Mouse (Mus musculus) left cerebral cortex, adult 11 months (tissue): ENCODE measurements around the gene Fancg.

Experiments used
- DNase-seq: peaks from one replicate; pipeline ENCODE4 v3.0.0; 2022; ENCODE audit warnings: low spot score

Fancg gene

DNA sequence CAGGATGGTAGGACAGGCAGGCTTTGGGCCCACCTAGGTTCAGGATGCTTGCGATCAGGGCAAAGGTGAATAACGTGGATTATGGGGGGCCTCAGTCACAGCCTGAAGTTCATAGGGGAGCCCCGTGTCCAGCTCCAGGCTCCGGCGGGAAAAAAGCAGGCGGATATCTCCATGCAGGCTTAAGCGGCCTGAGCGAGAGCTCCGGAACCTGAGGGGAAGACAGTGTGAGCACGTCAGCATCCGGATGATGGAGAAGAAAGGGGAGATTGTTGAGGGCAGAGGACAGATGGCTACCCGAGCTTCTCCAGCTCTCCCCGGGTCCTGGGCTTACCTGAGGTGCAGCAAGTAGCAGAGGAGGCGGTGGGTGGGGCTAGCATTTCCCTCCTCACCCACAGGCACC, 23.2 kb upstream of the Fancg start:
- no peak for DNase-seq

DNA sequence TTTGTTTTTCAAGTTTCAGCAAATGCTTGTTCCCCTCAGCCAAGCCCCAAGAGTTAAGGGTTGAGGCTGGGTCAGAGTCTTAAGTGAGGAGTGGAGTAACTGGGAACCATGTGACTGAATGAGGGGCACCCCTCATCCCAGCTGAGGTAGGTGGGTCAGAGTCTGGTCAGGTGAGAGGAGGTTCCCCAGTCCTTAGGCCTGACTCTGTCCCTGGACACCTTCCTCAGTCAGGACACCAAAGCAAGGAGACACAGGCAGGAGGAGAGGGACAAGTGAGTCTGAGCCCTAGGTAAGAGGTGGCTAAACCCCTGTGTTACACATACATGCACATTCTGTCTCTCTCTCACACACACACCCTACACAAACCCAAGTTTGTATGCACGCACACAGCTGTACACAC, 22.2 kb upstream of the Fancg start:
- no peak for DNase-seq

DNA sequence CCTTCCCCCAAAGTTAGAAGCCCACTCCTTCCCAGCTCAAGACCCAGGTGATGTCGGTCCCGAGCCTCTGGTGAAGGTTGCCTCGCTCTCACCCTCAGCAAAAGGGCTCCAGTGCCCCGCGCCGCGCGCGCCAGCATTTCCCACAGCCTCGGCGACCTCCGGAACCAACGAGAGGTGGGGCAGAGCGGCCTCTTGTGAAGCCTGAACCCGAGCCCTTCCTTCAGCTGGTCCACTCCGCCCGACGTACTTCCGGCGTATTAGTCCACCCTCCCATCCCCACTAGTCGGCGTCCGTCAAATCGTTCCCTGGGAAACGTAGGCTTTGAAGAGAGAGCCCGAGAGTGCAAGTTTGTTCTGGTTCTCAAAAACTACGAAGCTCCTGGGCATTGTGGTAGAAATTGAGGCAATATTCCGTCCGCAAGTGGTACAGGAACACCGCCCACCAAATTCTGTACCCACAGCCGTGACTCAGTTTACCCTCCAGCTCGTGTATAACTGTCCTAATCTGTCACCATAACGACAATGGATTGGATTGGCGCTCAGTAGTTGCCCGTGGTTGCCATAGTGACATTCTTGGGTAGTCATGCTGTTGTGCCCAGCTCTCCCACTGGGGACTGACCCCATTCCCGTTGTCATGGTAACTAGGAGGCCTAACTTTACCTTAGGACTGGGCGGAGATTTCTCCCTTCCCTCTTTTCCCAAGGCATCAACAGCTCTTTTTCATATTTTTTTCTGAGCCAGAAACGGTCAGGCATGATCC, 21.1 kb upstream of the Fancg start, which contains the start of gene Stoml2:
Gene Stoml2, minus strand, starts transcription at position 474 of the 759 bp plus-strand sequence.
- peak; percentile 89 for DNase-seq

DNA sequence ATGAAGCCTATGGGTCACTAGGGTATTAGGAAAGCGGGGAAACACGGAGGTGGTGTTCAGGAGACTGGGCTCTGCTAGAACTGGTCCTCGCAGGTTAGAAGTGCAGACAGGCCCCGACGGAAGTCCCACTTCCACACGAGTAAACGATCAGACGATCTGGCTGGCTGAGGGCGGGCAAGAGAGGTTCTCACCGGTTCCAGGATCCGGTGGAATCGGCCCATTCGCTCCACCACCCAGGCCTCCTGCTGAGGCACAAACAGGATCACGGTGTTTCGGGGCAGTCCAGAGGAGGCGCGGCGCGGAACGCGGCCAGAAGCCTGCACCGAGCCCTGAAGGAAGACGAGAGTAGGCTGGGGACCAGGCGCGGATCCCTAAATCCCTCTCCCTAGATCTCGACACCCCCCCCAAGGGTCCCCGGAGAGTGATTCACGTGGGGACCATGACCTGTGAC, 20.5 kb upstream of the Fancg start:
- DNase-seq, result no peak

DNA sequence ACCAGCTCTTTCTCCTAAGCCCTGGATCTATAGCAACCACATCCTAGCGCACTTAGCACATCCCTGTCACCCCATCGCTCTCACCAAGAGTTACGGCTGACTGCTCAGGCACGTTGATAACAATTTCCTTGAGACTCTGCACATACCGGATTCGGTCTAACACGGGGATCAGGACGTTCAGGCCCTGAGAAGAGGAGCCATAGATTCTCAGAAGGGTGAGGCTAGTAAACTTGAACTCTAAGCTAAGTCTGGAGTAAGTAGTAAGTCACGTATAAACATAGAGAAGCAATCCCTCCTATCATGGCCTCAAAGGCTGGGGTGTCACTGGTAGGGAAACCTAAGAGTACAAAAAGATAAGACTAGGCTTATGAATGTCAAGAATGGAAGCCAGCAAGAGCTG, 20.0 kb upstream of the Fancg start:
- DNase-seq, result no peak

DNA sequence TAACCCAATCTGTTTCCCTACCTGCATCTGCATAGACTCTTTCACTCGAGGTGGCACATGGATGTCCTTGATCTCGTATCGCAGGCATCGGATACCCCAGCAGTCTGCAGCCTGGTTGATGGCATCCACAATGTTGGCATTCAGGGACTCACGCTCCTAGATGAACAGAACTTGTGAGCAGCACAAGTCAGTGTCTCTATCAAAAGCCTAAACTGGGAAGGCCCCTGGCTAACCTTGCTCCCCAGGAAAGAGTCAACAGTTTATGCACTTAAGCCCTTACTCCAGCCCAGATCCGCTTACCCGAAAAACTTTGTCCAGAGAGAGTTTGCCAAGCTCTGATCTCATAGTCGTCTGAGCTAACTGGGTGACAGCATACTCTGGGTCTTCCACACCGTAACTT, 19.4 kb upstream of the Fancg start:
- DNase-seq, result no peak

DNA sequence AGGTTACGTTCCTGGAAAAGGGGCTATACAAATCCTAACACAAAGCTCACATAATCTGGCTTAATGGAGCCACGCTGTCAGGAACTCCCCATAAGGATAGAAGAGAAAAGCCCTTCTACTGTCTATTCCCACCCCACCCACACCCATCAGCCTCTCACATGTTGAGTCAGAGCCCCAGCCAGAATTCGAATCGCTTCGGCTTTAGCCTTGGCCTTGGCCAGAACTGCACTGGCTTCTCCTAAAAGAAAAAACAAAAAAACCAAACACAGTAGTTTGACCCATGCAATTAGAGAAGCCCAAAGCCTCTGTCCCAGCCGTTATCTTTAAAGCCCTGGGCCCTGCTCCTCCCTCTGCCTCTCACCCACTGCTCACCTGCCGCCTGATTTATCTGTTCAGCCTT, 18.8 kb upstream of the Fancg start:
- no peak for DNase-seq

DNA sequence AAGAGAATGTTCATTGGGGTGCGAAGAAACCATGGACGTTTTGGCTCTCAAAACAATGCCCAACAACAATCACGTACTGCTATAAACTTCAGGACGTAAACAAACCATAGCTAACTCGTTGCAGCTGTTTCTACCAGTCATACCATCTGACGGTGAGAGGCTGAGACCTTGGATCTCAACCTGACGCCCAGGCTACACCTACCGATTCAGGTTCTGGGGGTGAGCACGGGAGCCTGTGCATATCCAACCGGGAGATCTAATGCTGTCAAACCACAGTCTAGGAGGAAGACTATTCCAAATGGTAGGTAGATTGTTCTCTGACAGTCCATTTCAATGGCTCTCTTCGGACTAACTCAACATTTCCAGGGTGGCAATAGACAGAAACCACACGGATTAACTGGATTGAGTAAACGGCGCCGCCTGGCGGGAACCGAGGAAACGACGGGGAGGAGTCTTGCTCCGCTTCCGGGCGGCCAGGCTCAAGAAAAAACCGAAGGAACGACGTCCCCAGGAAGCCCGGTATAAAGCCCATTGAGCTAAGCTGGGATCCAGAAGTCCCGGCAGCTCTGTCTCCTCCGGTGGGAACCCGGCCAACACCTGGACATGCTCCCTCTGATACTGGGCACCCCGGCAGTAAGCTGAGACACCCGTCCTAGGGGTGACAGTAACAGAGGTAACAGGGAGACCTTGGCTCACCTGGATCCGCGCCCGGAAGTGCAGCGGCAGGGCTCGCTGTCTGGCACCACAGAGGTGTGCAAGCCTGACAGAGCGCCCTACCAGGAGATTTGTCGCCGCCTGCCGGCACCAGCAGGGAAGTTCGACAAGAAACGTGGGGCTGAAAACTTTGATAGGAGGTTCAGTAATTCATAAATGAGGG, 15.0 kb upstream of the Fancg start, which contains the start of gene Pigo:
Gene Pigo, minus strand, starts transcription at position 736 of the 877 bp plus-strand sequence.
- DNase-seq, result peak; percentile 87

DNA sequence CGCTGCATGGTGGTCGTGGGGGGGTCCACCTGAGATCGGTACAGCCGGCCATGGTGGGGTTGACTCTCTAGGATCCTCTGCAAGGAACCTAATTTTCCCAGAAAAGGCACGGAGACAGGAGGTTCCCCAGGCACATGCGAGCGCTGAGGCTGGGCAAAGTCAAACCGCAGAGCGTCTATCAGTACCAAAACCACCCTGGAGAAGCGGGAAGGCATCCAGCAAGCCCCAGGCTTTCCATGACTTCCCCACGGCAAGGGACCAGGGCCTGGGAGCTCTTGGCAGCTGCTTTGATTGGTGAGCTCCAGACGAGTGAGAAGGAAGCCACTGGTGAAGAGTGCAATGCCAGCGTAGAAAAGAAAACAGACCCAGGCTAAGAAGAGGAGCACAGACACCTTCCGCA, 14.4 kb upstream of the Fancg start:
- DNase-seq, result no peak

DNA sequence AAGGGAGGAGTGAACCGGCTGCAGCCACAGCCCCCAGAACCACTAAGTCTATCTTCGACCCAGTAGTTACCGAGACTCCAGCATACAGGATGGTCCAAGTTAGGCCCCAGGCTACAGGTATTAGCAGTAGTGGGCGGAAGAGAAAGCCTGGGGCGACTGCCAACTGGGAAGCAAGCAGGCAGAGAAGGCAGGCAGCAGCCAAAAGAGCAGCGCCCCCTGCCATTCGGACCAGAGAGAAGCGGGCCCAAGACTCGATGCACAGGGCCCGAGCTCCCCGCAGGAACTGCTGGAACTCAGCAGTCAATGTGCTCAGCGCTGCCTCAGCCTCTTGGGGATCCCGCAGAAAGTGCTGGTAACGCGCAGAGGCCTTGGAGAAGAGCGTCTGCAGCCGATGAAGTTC, 11.0 kb upstream of the Fancg start:
- no peak for DNase-seq

DNA sequence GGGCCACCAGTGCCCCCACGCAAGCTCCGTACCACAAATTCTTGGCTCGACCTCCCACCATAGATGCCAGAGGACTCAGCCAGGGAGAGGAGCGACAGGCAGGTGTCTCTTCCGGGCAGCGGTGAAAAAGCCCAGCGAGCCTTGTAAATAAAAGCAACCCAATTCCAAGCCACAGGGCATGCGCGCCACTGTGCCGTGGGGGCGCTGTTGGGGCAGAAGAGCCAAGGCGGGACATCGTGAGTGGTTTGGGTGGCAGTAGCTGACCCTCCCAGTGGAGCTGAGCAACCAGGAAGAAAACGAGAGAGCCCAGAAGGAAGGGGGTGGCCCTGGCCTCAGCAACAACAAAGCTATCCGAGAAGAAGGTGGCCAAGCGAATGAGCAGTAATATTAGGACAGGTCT, 10.6 kb upstream of the Fancg start:
- DNase-seq, result no peak

DNA sequence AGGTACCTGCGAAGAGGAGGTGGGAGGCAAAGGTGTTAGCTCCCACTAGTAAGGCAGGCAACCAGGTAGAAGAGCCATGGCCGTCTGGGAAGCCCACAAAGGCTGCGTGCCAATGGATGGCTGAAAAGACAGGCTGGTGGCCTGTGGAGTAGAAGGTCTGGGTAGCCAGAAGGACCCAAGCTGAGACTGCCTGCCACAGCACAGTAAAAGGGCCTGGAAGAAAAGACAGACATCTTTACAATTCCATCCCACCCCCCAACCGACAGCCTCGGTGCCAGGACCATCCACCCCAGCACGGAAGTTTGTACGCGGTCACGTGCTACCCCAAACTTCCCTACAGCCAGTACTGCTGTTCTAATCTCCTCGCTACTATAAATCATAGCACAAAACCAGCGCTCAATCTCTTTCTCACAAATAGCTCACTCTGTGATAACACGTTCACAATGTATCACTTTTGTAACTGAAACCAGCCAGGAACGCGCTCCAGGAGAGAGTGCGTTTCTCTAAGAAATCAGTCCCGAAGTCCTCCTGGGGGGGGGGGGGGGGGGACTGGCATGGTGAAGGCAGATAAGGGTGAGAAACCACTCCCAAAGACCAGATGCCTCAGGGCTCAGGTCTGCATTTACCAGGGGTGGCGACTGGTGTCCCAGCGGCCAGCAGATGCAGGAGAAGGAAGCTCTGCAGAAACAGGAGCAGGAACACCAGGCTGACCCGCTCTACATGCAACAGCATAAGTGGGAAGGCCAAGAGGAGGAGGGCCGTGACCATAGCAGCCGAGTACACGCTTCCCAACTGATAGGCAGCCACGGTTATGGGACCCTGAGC, 9.5 kb upstream of the Fancg start:
- DNase-seq, result no peak

DNA sequence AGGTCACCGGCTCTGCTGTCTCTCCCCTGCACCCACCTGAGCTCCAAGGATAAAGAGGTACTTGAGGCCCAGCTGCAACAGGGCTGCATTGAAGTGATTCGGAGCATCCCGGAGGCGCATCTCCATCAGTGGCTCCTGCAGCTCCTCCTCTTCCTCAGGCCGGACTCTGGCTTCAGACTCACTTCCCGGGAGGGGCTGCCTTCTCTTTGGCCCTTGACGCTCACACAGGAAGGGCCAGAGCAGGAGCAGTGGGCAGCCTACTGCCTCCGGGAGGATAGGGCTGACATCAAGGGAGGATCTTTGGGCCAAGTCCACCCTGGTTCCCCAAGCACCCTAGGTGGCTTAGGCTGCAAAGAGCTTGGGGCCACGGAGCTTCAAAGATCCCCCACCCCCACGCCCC, 8.9 kb upstream of the Fancg start:
- no peak for DNase-seq

DNA sequence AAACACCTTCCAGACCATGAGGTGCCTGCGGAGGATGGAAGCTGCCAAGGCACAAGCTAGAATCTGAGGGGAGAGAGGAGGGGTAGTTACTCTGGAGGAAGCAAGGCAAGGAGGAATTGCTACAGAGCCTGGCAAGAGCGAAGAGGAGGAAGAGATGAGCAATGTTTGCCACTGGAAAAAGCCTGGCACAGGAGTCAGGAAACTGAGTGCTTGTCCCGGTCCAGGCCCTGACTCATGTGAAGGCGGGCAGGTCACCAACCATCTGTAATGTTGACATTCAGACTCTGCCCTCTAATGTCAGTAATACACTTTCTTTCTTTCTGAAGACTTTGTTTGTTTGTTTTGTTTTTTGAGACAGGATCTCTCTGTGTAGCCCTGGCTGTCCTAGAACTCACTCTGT, 7.8 kb upstream of the Fancg start:
- no peak for DNase-seq

DNA sequence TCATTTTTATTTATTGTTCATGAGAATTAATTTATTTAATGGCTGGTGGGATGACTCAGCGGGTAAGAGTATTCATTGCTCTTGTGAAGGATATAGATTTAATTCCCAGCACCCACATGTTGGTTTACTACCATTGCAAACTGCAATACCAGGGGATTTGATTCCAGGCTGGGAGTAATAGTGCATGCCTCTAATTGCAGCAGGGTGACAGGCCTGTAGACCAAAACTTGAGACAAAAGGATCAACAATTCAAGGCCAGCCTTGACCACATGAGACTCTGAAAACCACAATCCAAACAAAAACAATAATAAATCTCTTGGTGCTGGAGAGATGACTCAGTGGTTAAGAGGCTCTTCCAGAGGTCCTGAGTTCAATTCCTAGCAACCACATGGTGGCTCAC, 1.8 kb upstream of the Fancg start:
- DNase-seq, result no peak

DNA sequence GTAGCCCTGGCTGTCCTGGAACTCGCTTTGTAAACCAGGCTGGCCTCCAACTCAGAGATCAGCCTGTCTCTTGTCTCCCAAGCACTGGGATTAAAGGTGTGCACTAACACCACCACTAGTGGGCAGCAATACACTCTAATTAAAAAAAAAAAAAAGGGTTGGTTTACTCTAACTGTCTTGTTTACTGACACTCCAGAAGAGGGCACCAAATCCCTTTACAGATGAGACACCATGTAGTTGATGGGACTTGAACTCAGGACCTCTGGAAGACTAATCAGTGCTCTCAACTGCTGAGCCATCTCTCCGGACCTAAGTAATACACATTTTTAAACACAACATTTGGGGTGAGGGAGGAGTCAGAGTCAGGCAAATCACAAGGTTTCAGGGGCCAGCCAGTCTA, 4.5 kb downstream of the Fancg start:
- DNase-seq, result no peak

DNA sequence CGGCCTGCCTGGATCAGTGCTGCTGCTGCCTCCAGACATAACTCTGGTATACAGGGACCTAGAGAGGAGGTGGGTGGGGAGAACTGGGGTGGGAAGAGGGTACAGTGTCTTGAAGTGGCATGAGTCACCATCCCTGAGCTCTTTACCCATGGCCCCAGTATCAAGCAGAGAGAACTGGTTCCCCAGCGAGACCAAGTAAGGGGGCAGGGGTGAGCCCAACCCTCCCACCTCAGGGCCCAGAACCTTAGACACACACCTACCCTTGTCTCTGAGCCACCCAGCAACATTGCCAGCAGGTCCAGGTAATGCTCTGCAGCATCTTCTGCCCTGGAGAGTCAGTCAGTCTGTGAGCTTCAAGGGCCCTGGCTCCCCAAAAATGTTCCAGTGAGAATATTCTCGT, 5.4 kb downstream of the Fancg start:
- no peak for DNase-seq

DNA sequence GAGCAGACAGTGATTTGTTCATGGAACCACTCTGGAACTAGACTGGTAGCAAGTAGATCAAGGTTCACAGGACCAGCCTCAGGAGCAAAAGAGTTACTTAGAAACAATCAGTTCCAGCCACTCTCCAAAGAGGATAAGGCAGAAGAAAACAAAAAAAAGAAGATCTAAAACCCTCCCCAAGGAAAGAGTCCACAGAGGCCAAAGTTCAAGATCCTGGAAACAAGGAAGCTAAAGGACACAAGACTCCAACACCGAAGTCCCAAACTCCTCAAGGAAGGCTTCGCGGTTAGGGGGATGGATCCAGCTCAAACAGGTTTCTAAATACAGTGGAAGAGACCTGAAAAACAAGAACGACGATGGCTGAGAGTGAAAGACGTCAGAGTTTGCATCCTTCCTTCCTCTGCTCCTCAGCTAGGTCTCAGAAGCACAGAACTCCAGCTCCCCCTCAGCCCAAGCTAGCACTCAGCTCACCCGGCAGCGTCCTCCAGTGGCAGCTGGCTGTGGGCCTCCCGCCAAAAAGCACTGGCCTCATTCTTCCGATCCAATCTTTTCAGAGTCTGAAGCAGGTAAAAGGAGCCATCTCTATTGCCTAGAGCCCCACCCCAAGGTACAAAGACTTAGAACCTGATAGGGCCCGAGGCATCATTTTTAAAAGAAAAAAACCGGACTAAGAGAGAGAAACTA, 7.4 kb downstream of the Fancg start:
- DNase-seq, result no peak

DNA sequence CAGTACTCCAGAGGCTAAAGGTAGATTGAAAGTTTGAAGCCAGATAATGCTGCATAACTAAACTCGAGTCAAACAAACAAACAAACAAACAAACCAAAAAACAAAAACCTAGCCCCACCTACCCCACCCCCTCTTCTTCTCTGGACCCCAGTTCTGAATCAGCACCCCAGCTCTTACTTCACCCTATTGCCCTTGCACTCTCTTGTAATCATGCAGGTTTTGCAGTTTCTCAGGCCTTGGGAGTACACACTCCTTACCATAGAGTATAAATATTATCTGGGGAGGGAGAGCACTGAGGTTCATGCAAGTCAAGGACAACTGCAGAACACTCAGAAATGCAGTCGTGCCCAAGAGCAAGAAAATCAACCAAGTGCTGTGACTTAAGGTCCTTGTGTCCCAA, 9.0 kb downstream of the Fancg start:
- no peak for DNase-seq

DNA sequence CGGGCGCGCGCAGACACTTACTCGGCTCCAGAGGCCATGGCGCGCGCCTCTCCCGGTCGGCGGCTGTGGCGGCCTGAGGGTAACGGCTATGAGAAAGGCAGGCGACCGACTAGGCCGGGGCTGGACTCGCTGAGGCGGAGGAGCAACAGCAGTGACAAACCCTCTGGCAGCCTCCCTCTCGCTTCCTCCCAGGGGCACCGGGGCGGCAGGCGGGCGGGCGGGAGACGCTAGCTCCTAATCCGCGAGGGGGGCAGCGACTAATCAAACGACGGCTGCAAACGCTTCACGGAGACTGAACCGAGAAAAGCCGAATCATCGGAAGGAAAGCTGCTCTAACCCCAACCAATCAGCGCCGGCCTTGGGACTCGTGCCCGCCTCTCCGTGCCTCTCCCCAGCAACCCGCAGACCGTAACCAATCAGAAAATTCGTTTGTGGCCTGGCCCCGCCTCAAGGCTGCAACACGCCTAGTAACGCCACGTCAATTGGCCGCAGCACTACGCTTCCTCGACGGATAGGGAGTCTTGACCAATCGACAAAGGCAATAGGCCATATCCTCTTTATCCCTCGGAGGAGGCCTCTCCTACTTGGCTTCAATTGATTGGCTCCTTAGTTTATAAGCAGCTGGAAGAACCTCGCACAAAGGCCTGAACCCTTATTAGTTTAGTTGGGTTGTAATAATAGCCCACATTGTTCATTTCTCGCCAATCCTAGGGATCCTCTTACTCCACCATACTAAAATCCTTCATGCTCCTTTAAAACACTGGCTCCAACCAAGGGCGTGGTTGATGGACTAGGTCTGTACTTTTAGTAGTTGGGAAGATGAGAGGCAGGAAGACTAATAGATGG, 9.9 kb downstream of the Fancg start, which contains the start of gene Vcp:
Gene Vcp, minus strand, starts transcription at position 367 of the 846 bp plus-strand sequence.
- peak; percentile 99 for DNase-seq
